Mouse (Mus musculus) activated CD4-positive, CD25-positive, alpha-beta regulatory T cell, adult 9 weeks (primary cell): ENCODE results near the gene Gm17657. TPM values are rescaled to one million over a fixed set of nuclear protein-coding genes. Genes with fewer than 3 reads are reported as not detected.

Source experiments
- polyA plus RNA-seq: library from polyadenylated mRNA; unstranded; fragments of 100-300 nt; shearing (Covaris generic); gene quantifications from one replicate; pipeline ENCODE4 v1.2.1, GENCODE M21; 2017

Gm17657 gene
- 0.18 TPM for polyA plus RNA-seq

DNA sequence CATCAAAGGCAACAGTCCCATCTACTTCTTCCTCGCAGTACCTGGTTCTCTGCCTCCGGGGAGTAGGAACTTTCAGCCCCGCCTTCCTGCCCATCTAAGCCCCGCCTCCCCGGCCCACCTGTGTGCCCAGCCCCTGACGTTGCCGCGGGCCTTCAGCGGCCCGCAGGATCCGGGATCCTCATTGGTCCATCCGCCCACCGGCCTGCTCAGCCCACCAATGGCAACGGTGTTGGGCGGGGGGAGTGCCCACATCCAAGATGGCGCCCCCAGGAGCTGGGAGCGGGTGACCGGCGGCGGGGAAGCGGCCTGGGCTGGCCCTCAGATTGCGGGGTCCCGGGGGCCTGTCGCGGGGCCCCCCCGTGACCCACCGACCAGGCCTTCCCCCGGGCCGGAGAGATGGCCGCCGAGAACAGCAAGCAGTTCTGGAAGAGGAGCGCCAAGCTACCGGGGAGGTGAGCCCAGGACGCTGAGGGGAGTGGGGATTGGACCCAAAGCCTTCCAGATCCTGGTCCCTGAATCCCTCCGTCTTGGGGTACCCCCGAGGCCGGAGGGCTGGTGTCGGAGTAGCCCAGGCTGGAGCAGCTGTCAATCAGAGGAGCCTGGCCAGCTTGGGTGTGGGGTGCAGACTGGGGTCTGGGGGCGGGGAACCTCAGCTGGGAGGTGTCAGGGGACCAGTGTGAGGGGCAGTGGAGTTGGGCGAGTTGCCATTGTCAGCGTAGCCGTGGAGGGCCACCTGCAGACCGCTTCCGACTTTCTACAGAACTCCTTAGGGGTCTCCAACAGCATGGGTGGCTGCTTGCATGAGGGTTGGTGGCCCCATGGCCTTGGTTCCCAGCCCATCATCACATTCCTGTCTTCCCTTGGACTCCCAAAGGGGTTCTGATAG lies at the start of gene Gm17657, which contains the start of gene Tbc1d22b:
TSS of gene Gm17657 (minus strand) at position 96 of the 886 bp plus-strand sequence.
TSS of gene Tbc1d22b (plus strand) at position 243 of the 886 bp plus-strand sequence.

DNA sequence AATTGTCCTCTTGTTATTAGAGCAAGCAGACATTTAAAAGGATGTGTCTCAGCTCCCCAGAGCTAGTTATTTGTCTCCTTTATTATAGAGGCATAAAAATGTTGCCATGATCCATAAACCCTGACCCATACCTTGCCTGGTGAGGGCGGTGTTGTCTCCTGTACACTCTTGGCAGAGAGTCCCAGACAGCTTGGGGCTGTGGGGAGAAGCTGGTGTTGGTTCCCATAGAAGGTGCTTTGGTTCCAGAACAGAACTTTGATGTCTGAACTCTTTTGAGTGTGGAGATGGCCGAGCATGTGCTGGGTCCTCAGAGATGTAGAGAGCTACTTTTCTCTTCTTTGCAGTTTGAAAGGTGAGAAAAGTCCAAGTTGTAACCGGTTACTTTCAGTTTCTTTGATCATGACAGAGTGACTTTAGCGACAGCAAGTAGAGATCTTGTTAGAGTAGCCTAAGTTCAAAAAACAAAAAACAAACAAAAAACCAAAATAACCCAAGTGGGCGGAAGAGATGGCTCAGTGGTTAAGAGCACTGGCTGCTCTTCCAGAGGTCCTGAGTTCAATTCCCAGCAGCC lies 2.8 kb upstream of the Gm17657 start, which contains the start of gene Tmem217:
TSS of gene Tmem217 (minus strand) at position 224 of the 571 bp plus-strand sequence.

DNA sequence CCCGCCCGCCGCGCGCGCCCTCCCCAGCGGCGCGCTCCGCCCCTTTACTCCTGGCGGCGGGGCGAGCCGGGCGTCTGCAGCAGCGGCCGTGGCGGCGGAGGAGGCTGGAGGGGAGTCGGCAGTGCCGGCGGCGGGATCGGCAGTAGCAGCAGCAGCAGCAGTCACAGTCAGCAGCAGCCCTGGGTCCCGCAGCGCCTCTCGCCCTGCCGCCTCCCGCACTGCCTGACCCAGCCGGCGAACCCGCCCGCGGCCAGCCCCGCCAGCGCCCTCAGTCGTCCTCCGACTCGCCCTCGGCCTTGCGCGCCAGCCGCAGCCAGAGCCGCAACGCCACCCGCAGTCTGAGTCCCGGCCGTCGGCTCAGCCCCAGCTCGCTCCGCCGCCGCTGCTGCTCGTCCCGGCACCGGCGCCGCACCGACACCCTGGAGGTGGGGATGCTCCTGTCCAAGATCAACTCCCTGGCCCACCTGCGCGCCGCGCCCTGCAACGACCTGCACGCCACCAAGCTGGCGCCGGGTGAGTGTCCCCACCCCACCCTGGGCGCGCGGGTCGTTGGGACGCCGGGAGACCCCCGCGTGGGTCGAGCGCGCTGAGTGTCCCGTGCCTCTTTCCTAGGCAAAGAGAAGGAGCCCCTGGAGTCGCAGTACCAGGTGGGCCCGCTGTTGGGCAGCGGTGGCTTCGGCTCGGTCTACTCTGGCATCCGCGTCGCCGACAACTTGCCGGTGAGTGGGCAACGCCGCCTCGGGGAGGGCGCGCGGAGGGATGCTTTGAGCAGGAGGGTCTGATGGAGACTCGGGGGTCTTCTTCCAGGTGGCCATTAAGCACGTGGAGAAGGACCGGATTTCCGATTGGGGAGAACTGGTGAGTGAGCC lies 58.5 kb downstream of the Gm17657 start, which contains the start of gene Pim1:
TSS of gene Pim1 (plus strand) at position 41 of the 869 bp plus-strand sequence.

Other genes with a start within 250 kb of the Gm17657 start
- gene Pi16, start 232.0 kb downstream of the Gm17657 start, polyA plus RNA-seq = 0.13 TPM
- 7.5 TPM for gene Mtch1, start 201.7 kb downstream of the Gm17657 start, polyA plus RNA-seq
- gene Fgd2, start 188.7 kb downstream of the Gm17657 start, polyA plus RNA-seq = 1.5 TPM
- 39.5 TPM for gene Pim1, start 58.9 kb downstream of the Gm17657 start, polyA plus RNA-seq
- 37.2 TPM for gene Tbc1d22b, start 147 bp upstream of the Gm17657 start, polyA plus RNA-seq
- 6.5 TPM for gene Tmem217, start 2.7 kb upstream of the Gm17657 start, polyA plus RNA-seq
- gene Rnf8, start 65.2 kb upstream of the Gm17657 start, polyA plus RNA-seq = 55.6 TPM
- 6.2 TPM for gene Gm28043, start 65.2 kb upstream of the Gm17657 start, polyA plus RNA-seq
- gene Cmtr1, start 111.0 kb upstream of the Gm17657 start, polyA plus RNA-seq = 280 TPM
- gene Ccdc167, start 167.4 kb upstream of the Gm17657 start, polyA plus RNA-seq = 11.6 TPM